Mouse (Mus musculus) liver, postnatal 0 days (tissue): ENCODE measurements around the gene Zswim1.

Experiments used
- CTCF ChIP-seq: sonication (generic); IDR thresholded peaks from 2 replicates; pipeline ENCODE4 v1.5.1; 2016; ENCODE audit warnings: antibody characterized with exemption, low read depth
- EP300 ChIP-seq: IDR thresholded peaks from 2 replicates; pipeline ENCODE4 v1.6.1; 2016; ENCODE audit warnings: antibody characterized with exemption, low read depth, mild to moderate bottlenecking

DNA sequence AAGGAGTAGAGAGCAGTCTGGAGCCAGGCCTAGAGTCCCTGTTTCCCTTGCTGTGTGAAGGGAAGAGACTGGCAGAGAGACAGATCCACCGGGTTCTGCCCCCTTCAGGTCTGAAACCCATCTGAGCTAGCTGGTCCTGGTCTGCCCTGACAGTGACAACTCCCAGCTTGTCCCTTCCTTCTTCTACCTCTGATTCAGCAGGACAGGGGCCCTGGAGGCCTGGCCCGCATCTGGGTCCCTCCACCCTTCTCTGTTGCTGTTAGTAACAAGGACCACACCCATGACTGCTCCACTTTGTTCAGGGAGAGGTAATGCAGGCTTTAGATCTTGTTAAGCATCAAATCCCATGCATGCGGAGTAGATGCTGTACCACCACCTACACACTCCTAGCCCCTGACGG, 34.1 kb upstream of the Zswim1 start:
- TF ChIP-seq CTCF (no peak), EP300 (no peak)
